Mouse (Mus musculus): ENCODE results near the gene Mcoln1. TPM values are rescaled to one million over a fixed set of nuclear protein-coding genes. Genes with fewer than 3 reads are reported as not detected.
A peak's percentile ranks its signal among the peaks of the same experiment; 100 is the strongest.

Mcoln1 gene
- 29.8 and 40.4 TPM in 2 replicates for total RNA-seq (2017)

- peak; percentile 64 to 92 for ATAC-seq (replicated peaks in 1 of 2; ENCODE audit: insufficient read depth in 1 of 2, low FRiP score in 2 of 2, low TSS enrichment in 1 of 2, low read depth in 1 of 2, poor library complexity in 2 of 2, severe bottlenecking in 2 of 2)
Observed at GRCm38 (mm10) chr8:3500235-3501090, at the start of gene Mcoln1. Gene Mcoln1, plus strand, starts transcription at chr8:3500457.

- ATAC-seq (replicated peaks in 1 of 2; ENCODE audit: insufficient read depth in 1 of 2, low FRiP score in 2 of 2, low TSS enrichment in 1 of 2, low read depth in 1 of 2, poor library complexity in 2 of 2, severe bottlenecking in 2 of 2): peak in 1 of 2 experiments; percentile 63; a peak in 1 of 4 replicates
Observed at GRCm38 (mm10) chr8:3450670-3451069, 49.6 kb upstream of the Mcoln1 start.

- ATAC-seq (replicated peaks in 1 of 2; ENCODE audit: insufficient read depth in 1 of 2, low FRiP score in 2 of 2, low TSS enrichment in 1 of 2, low read depth in 1 of 2, poor library complexity in 2 of 2, severe bottlenecking in 2 of 2): no peak
Observed at GRCm38 (mm10) chr8:3451992-3452391, 48.3 kb upstream of the Mcoln1 start.

GRCm38 (mm10) chr8:3463248-3463647, 37.0 kb upstream of the Mcoln1 start:
- ATAC-seq (replicated peaks in 1 of 2; ENCODE audit: insufficient read depth in 1 of 2, low FRiP score in 2 of 2, low TSS enrichment in 1 of 2, low read depth in 1 of 2, poor library complexity in 2 of 2, severe bottlenecking in 2 of 2): no peak

GRCm38 (mm10) chr8:3464309-3464708, 35.9 kb upstream of the Mcoln1 start:
- peak in 1 of 2 experiments; percentile 38; a peak in 2 of 4 replicates for ATAC-seq (replicated peaks in 1 of 2; ENCODE audit: insufficient read depth in 1 of 2, low FRiP score in 2 of 2, low TSS enrichment in 1 of 2, low read depth in 1 of 2, poor library complexity in 2 of 2, severe bottlenecking in 2 of 2)

GRCm38 (mm10) chr8:3467006-3467885, 33.0 kb upstream of the Mcoln1 start, which contains the start of gene Pex11g:
Gene Pex11g, minus strand, starts transcription at chr8:3467680.
- ATAC-seq (replicated peaks in 1 of 2; ENCODE audit: insufficient read depth in 1 of 2, low FRiP score in 2 of 2, low TSS enrichment in 1 of 2, low read depth in 1 of 2, poor library complexity in 2 of 2, severe bottlenecking in 2 of 2): peak; percentile 93 to 94

- no peak for ATAC-seq (replicated peaks in 1 of 2; ENCODE audit: insufficient read depth in 1 of 2, low FRiP score in 2 of 2, low TSS enrichment in 1 of 2, low read depth in 1 of 2, poor library complexity in 2 of 2, severe bottlenecking in 2 of 2)
Observed at GRCm38 (mm10) chr8:3467886-3468545, 32.2 kb upstream of the Mcoln1 start.

- ATAC-seq (replicated peaks in 1 of 2; ENCODE audit: insufficient read depth in 1 of 2, low FRiP score in 2 of 2, low TSS enrichment in 1 of 2, low read depth in 1 of 2, poor library complexity in 2 of 2, severe bottlenecking in 2 of 2): no peak
Observed at GRCm38 (mm10) chr8:3468838-3469237, 31.4 kb upstream of the Mcoln1 start.

- ATAC-seq (replicated peaks in 1 of 2; ENCODE audit: insufficient read depth in 1 of 2, low FRiP score in 2 of 2, low TSS enrichment in 1 of 2, low read depth in 1 of 2, poor library complexity in 2 of 2, severe bottlenecking in 2 of 2): no peak
Observed at GRCm38 (mm10) chr8:3470562-3470961, 29.7 kb upstream of the Mcoln1 start, which contains the start of gene Tex45. Gene Tex45, plus strand, starts transcription at chr8:3470862.

GRCm38 (mm10) chr8:3475715-3476429, 24.4 kb upstream of the Mcoln1 start:
- peak; percentile 37 to 42; a peak in 1 of 4 replicates for ATAC-seq (replicated peaks in 1 of 2; ENCODE audit: insufficient read depth in 1 of 2, low FRiP score in 2 of 2, low TSS enrichment in 1 of 2, low read depth in 1 of 2, poor library complexity in 2 of 2, severe bottlenecking in 2 of 2)

- no peak for ATAC-seq (replicated peaks in 1 of 2; ENCODE audit: insufficient read depth in 1 of 2, low FRiP score in 2 of 2, low TSS enrichment in 1 of 2, low read depth in 1 of 2, poor library complexity in 2 of 2, severe bottlenecking in 2 of 2)
Observed at GRCm38 (mm10) chr8:3480221-3480785, 20.0 kb upstream of the Mcoln1 start.

GRCm38 (mm10) chr8:3481605-3482004, 18.7 kb upstream of the Mcoln1 start:
- ATAC-seq (replicated peaks in 1 of 2; ENCODE audit: insufficient read depth in 1 of 2, low FRiP score in 2 of 2, low TSS enrichment in 1 of 2, low read depth in 1 of 2, poor library complexity in 2 of 2, severe bottlenecking in 2 of 2): peak in 1 of 2 experiments; percentile 37; a peak in 1 of 4 replicates

- no peak for ATAC-seq (replicated peaks in 1 of 2; ENCODE audit: insufficient read depth in 1 of 2, low FRiP score in 2 of 2, low TSS enrichment in 1 of 2, low read depth in 1 of 2, poor library complexity in 2 of 2, severe bottlenecking in 2 of 2)
Observed at GRCm38 (mm10) chr8:3482240-3482740, 18.0 kb upstream of the Mcoln1 start.

GRCm38 (mm10) chr8:3483546-3483945, 16.7 kb upstream of the Mcoln1 start:
- ATAC-seq (replicated peaks in 1 of 2; ENCODE audit: insufficient read depth in 1 of 2, low FRiP score in 2 of 2, low TSS enrichment in 1 of 2, low read depth in 1 of 2, poor library complexity in 2 of 2, severe bottlenecking in 2 of 2): peak in 1 of 2 experiments; percentile 54; a peak in 3 of 4 replicates

GRCm38 (mm10) chr8:3485192-3485591, 15.1 kb upstream of the Mcoln1 start:
- no peak for ATAC-seq (replicated peaks in 1 of 2; ENCODE audit: insufficient read depth in 1 of 2, low FRiP score in 2 of 2, low TSS enrichment in 1 of 2, low read depth in 1 of 2, poor library complexity in 2 of 2, severe bottlenecking in 2 of 2)

Measured in hematopoietic stem cell, adult 5-6 weeks (primary cell).